Mouse (Mus musculus) testis, adult 2 months (tissue): ENCODE results near the gene Pm20d1.

ENCODE experiments used
- CTCF ChIP-seq: fragments of 200-500 bp; IDR thresholded peaks from 2 replicates; pipeline ENCODE4 v1.5.1; 2012; ENCODE audit warnings: low read depth, mild to moderate bottlenecking, inconsistent platforms, low read length, moderate library complexity; ENCODE audit not compliant: control insufficient read depth, insufficient read depth, insufficient replicate concordance
- POLR2A ChIP-seq: fragments of 200-500 bp; IDR thresholded peaks from 2 replicates; pipeline ENCODE4 v1.6.1; 2012; ENCODE audit warnings: low read depth, mild to moderate bottlenecking, inconsistent platforms, low read length, moderate library complexity; ENCODE audit not compliant: control insufficient read depth

- TF ChIP-seq CTCF (no peak), POLR2A (no peak)
These were observed 41.4 kb downstream of the Pm20d1 start for GRCm38 (mm10) chr1:131838542-131838941.
